Comparison of ENCODE assay signal across 25 mouse cellular contexts in genomic region chr16:74457736-74458135, GRCm38 (mm10). TPM values are rescaled to one million over a fixed set of nuclear protein-coding genes. Genes with fewer than 3 reads are reported as not detected.
A peak's percentile ranks its signal among the peaks of the same experiment; 100 is the strongest.
DNase-seq lines count a peak whose midpoint lies in the region; ATAC-seq and TF ChIP-seq lines count a peak whose summit lies in the region.
"Had no signal": no experiment of that assay in that cellular context is flagged by ENCODE, and none has a peak within 500 bp of the region (broad histone marks: within the 10 kb centered on the region; RNA-seq: fewer than 3 reads in every experiment).

No protein-coding gene starts in this region.

- H3K9me3 ChIP-seq in kidney, embryonic 15.5 days (replicated peaks), result no peaks in the 10 kb centered on the region
- no peaks in the 10 kb centered on the region for H3K9me3 ChIP-seq in lung, embryonic 14.5 days (ENCODE audit: low read depth, low read length)
- no peaks in the 10 kb centered on the region for H3K9me3 ChIP-seq in stomach, embryonic 16.5 days (replicated peaks; ENCODE audit: control insufficient read depth, low read length)
- no peaks in the 10 kb centered on the region for H3K9me3 ChIP-seq in hindbrain, embryonic 12.5 days (replicated peaks)
- H3K9me3 ChIP-seq: embryonic facial prominence, embryonic 12.5 days; embryonic facial prominence, embryonic 15.5 days; forebrain, embryonic 12.5 days; forebrain, embryonic 15.5 days; heart, embryonic 10.5 days; heart, embryonic 13.5 days; hindbrain, embryonic 15.5 days had no signal

- ATAC-seq in kidney, embryonic 15.5 days (replicated peaks; ENCODE audit: low FRiP score), result peak; percentile 84
- no peak for ATAC-seq in lung, embryonic 14.5 days (ENCODE audit: insufficient read depth)
- ATAC-seq in stomach, embryonic 16.5 days (ENCODE audit: insufficient read depth, low FRiP score), result no peak
- no peak for ATAC-seq in hindbrain, embryonic 12.5 days (ENCODE audit: low FRiP score)
- ATAC-seq: CD4-positive, CD25-positive, alpha-beta regulatory T cell, adult 4 months had no signal

- H3K9ac ChIP-seq in kidney, embryonic 15.5 days, result no peak overlapping the region
- no peak overlapping the region for H3K9ac ChIP-seq in lung, embryonic 14.5 days
- no peak overlapping the region for H3K9ac ChIP-seq in stomach, embryonic 16.5 days (ENCODE audit: low read length)
- no peak overlapping the region for H3K9ac ChIP-seq in hindbrain, embryonic 12.5 days
- H3K9ac ChIP-seq: embryonic facial prominence, embryonic 12.5 days; embryonic facial prominence, embryonic 15.5 days; forebrain, embryonic 12.5 days; forebrain, embryonic 15.5 days; heart, embryonic 13.5 days; hindbrain, embryonic 15.5 days had no signal

- no peak for TF ChIP-seq CTCF in lung, embryonic 14.5 days (IDR thresholded peaks at IDR 0.05; ENCODE audit: low read depth)

- no peak overlapping the region for H3K4me3 ChIP-seq in kidney, embryonic 15.5 days (replicated peaks)
- no peak overlapping the region for H3K4me3 ChIP-seq in lung, embryonic 14.5 days (ENCODE audit: low read depth, low read length)
- H3K4me3 ChIP-seq in stomach, embryonic 16.5 days (replicated peaks; ENCODE audit: low read length), result no peak overlapping the region
- no peak overlapping the region for H3K4me3 ChIP-seq in hindbrain, embryonic 12.5 days
- H3K4me3 ChIP-seq: embryonic facial prominence, embryonic 12.5 days; embryonic facial prominence, embryonic 15.5 days; forebrain, embryonic 12.5 days; forebrain, embryonic 15.5 days; heart, adult 2 months; heart, embryonic 10.5 days; heart, embryonic 13.5 days; hindbrain, embryonic 15.5 days had no signal

- peaks cover 21% of the 10 kb centered on the region; the same call in 1 of the 2 replicates for H3K4me1 ChIP-seq in kidney, embryonic 15.5 days
- H3K4me1 ChIP-seq in lung, embryonic 14.5 days (ENCODE audit: insufficient read depth), result no peaks in the 10 kb centered on the region
- H3K4me1 ChIP-seq in stomach, embryonic 16.5 days (ENCODE audit: control insufficient read depth, insufficient read depth, low read length), result no peaks in the 10 kb centered on the region
- H3K4me1 ChIP-seq in hindbrain, embryonic 12.5 days, result peaks cover 2% of the 10 kb centered on the region; the same call in 1 of the 2 replicates
- H3K4me1 ChIP-seq: embryonic facial prominence, embryonic 12.5 days; embryonic facial prominence, embryonic 15.5 days; heart, embryonic 10.5 days; heart, embryonic 13.5 days; hindbrain, embryonic 15.5 days had no signal

- no peaks in the 10 kb centered on the region for H3K36me3 ChIP-seq in kidney, embryonic 15.5 days
- no peaks in the 10 kb centered on the region for H3K36me3 ChIP-seq in lung, embryonic 14.5 days (ENCODE audit: insufficient read depth)
- H3K36me3 ChIP-seq in stomach, embryonic 16.5 days (ENCODE audit: control insufficient read depth, insufficient read depth, low read length), result no peaks in the 10 kb centered on the region
- no peaks in the 10 kb centered on the region for H3K36me3 ChIP-seq in hindbrain, embryonic 12.5 days
- H3K36me3 ChIP-seq: embryonic facial prominence, embryonic 12.5 days; embryonic facial prominence, embryonic 15.5 days; forebrain, embryonic 12.5 days; forebrain, embryonic 15.5 days; heart, embryonic 10.5 days; heart, embryonic 13.5 days; hindbrain, embryonic 15.5 days had no signal

- peak overlapping the region; percentile 70 for H3K27ac ChIP-seq in kidney, embryonic 15.5 days
- H3K27ac ChIP-seq in lung, embryonic 14.5 days (ENCODE audit: low read depth), result no peak overlapping the region
- H3K27ac ChIP-seq in stomach, embryonic 16.5 days (ENCODE audit: low read length), result no peak overlapping the region; the same call in 1 of the 2 replicates
- H3K27ac ChIP-seq in hindbrain, embryonic 12.5 days, result no peak overlapping the region
- H3K27ac ChIP-seq: embryonic facial prominence, embryonic 12.5 days; embryonic facial prominence, embryonic 15.5 days; forebrain, embryonic 12.5 days; heart, adult 2 months; heart, embryonic 10.5 days; heart, embryonic 13.5 days; hindbrain, embryonic 15.5 days had no signal

- no peak for DNase-seq in kidney, postnatal 10 days
- DNase-seq in lung, embryonic 14.5 days, result peak; percentile 11
- no peak for DNase-seq in lung, postnatal 25 days (ENCODE audit: low spot score)
- DNase-seq: adrenal gland, adult 2 months; adrenal gland, postnatal 14 days; cerebellum, adult 11 months; cerebellum, adult 2 months; cerebellum, adult 9-11 months; cerebellum, postnatal 25 days; gastrocnemius, postnatal 10 days; gastrocnemius, postnatal 36 days; heart, adult 2 months; heart, postnatal 14 days; heart, postnatal 4 days had no signal

- 18% methylated on average over 8 of the region's 8 CpGs for WGBS in kidney, embryonic 15.5 days
- WGBS in lung, embryonic 14.5 days, result 57% methylated on average over 8 of the region's 8 CpGs
- 46% methylated on average over 8 of the region's 8 CpGs for WGBS in stomach, embryonic 16.5 days
- 90% methylated on average over 8 of the region's 8 CpGs for WGBS in hindbrain, embryonic 12.5 days

- peak overlapping the region; percentile 35 for H3K4me2 ChIP-seq in kidney, embryonic 15.5 days
- no peak overlapping the region for H3K4me2 ChIP-seq in lung, embryonic 14.5 days
- peak overlapping the region; percentile 15; the same call in 1 of the 2 replicates for H3K4me2 ChIP-seq in stomach, embryonic 16.5 days (ENCODE audit: low read depth, low read length)
- no peak overlapping the region for H3K4me2 ChIP-seq in hindbrain, embryonic 12.5 days (replicated peaks)
- H3K4me2 ChIP-seq: embryonic facial prominence, embryonic 12.5 days; embryonic facial prominence, embryonic 15.5 days; forebrain, embryonic 12.5 days; forebrain, embryonic 15.5 days; heart, embryonic 13.5 days; hindbrain, embryonic 15.5 days had no signal

- no peaks in the 10 kb centered on the region for H3K27me3 ChIP-seq in kidney, embryonic 15.5 days
- no peaks in the 10 kb centered on the region for H3K27me3 ChIP-seq in lung, embryonic 14.5 days (ENCODE audit: insufficient read depth, low read length)
- no peaks in the 10 kb centered on the region for H3K27me3 ChIP-seq in stomach, embryonic 16.5 days (ENCODE audit: control insufficient read depth, insufficient read depth, low read length)
- H3K27me3 ChIP-seq in hindbrain, embryonic 12.5 days, result no peaks in the 10 kb centered on the region
- H3K27me3 ChIP-seq: embryonic facial prominence, embryonic 12.5 days; embryonic facial prominence, embryonic 15.5 days; forebrain, embryonic 12.5 days; forebrain, embryonic 15.5 days; heart, embryonic 13.5 days; hindbrain, embryonic 15.5 days had no signal

RNA-seq across cellular contexts. Expression of gene Robo2, which starts 46.1 kb away (rescaled TPM):
- polyA plus RNA-seq in kidney, embryonic 15.5 days (2015; fragmentation: Nextera tagmentation; extraction: Ambion mirVana), result 93.0 and 97.8 TPM in 2 replicates
- polyA plus RNA-seq in lung, embryonic 14.5 days (2014; fragmentation: Nextera tagmentation; extraction: Ambion mirVana), result 47.8 and 56.4 TPM in 2 replicates
- polyA plus RNA-seq in stomach, embryonic 16.5 days (2015; fragmentation: Nextera tagmentation; extraction: Ambion mirVana), result 31.5 and 34.7 TPM in 2 replicates
- 63.0 and 80.8 TPM in 2 replicates for polyA plus RNA-seq in hindbrain, embryonic 12.5 days (2016; fragmentation: Nextera tagmentation; extraction: Ambion mirVana)
- polyA plus RNA-seq: CD4-positive, CD25-positive, alpha-beta regulatory T cell, adult 4 months had no signal

Comparison
In these comparisons a context has a peak if more than half of its experiments do, and no peak if none do; other contexts are left out.
1. H3K4me2 ChIP-seq: peak in kidney, embryonic 15.5 days (single experiment) and stomach, embryonic 16.5 days (single experiment); none in lung, embryonic 14.5 days (single experiment) and hindbrain, embryonic 12.5 days (single experiment).